Mouse (Mus musculus): ENCODE measurements around the gene Lamp2.

- TF ChIP-seq CTCF (IDR thresholded peaks at IDR 0.05; ENCODE audit: low read depth) (no peak), EP300 (IDR thresholded peaks at IDR 0.05; ENCODE audit: low read depth) (no peak)
These were observed 5.8 kb upstream of the Lamp2 start for GRCm38 (mm10) chrX:38462101-38462500.

Measured in heart, postnatal 0 days (tissue).